Mouse (Mus musculus): ENCODE measurements around the gene Rhd.
"Not testable (repeated sequence)": the region's sequence is repeated elsewhere in the genome, so short reads cannot be mapped to it uniquely, and the experiment has no call there.

The Rhd gene

DNA sequence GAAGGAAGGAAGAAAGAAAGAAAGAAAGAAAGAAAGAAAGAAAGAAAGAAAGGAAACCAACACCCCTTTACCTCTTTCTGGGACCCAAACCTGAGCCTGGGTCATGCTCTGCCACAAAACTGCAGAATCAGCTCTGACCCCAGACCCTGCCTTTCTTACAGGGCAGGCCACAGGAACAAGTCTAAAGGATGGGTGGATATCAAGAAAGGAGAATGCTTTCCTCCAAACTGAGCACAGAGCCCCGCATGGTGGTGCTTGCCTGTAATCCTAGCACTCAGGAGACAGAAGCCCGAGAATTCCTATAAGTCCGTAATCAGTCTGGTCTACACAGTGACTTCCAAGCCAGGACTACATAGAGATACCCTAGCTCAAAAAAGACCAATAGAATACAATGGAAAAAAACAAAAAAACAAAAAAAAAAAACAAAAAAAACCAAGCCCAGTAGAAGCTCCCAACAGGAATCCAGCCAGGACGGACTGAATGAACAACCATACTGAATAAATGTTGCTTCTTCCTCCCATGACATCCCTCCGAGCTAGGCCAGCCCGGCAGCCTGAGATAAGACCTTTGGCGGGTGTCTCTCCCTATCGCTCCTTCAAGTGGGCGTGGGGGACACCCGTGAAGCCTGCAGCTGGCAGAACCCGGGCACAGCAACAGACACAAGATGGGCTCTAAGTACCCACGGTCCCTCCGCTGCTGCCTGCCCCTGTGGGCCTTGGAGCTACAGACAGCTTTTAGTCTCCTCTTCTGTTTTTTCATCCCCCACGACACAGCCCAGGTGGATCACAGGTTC, at the start of gene Rhd:
TSS of gene Rhd (plus strand) at position 600 of the 793 bp plus-strand sequence.
- no peak for DNase-seq

DNA sequence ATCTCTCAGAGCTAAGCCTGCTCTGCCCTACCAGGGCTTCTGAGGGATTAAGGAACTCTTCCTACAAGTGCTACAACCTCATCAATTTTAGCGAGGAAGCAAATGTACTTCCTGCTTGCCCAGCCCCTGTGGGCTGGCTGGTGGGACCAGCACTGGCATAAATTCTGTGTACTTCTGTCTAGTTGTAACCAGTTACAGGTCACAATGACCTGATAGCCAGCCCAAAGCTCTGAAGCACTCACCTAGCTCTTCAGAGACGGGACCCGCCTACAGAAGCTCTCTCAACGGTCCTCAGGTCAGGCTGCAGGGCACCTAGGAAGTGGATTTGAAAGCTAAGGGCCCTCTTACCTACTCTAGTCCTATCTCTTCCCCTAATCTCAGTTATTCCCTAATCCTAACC, 46.6 kb upstream of the Rhd start:
- no peak for DNase-seq

DNA sequence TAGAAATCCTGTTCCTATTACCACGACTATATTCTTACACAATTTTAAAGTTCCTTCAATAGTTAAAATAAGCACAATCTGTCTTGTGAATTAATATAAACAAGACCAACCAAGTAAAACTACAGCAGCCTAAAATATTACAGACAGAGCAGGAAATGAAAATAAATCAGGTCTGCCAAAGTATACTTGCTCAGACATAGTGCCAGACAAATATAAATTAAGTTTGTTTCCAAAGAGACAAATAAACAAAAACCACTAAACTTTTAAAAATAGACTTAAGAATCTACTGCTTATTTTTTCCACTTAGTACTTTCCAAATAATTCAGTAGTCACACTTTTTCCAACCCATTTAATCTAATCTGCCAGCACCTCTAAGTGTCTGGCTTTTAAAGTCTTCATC, 43.3 kb upstream of the Rhd start:
- DNase-seq = no peak

DNA sequence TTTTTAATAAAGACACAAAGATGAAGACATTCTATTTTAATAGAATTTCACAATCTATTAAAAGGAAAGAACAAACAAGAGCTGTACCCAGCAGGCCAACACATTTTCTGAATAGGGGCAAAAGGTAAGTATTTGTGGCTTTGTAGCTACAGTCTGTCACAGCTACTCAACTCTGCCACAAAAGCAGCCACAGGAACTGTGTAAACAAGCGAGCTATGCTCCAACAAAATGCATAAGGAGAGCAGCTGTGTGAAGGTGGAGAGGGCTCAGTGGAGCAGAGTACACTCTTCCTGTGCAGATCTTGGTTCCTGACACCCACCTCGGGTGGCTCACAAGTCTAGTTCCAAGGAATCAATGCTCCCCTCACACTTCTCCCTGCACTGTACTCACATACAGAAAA, 40.8 kb upstream of the Rhd start:
- no peak for DNase-seq

DNA sequence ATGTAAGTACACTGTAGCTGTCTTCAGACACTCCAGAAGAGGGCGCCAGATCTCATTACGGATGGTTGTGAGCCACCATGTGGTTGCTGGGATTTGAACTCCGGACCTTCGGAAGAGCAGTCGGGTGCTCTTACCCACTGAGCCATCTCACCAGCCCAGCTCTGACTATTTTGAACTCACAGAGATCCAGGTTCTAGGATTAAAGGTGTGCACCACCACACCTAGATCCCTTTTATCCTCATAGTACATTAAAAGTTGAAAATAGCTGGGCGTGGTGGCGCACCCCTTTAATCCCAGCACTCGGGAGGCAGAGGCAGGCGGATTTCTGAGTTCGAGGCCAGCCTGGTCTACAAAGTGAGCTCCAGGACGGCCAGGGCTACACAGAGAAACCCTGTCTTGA, 38.5 kb upstream of the Rhd start:
- DNase-seq = not testable (repeated sequence)

DNA sequence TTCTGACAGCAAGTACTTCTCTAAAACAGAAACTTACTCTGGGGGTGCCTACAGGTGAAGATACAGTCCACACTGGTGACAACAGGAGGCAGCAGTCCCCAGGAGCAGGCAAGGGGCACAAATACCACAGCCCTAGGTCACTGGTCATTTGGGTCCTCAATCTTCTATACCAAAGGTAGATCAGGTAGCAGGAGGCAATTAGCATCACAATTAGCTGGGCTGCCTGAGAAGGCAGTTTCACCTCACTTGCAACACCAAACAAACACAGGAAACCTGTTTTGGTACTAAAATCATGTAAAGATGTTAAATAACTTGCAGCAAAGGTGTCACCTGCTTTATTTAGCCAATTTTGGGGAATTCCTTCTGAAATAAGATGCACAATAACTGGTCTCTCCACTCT, 38.0 kb upstream of the Rhd start:
- no peak for DNase-seq

DNA sequence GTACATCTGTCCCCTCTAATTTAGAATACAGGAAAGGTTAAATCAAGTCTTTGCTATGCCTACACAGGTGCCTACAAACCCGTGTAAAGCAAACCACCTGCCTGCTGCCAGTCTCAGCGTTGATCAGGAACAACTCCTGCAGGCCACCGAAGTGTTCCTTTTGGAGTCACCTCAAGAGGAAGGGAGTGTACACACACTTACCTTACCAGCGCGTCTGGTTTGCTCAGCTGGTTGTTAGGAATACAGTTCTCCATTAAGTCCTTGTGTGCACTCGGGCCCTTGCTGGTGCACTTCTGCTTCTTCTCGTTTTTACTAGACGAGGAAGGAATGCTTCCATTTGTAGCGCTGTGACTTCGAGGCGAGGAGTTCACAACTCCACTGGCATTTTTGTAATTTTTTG, 36.5 kb upstream of the Rhd start:
- no peak for DNase-seq

DNA sequence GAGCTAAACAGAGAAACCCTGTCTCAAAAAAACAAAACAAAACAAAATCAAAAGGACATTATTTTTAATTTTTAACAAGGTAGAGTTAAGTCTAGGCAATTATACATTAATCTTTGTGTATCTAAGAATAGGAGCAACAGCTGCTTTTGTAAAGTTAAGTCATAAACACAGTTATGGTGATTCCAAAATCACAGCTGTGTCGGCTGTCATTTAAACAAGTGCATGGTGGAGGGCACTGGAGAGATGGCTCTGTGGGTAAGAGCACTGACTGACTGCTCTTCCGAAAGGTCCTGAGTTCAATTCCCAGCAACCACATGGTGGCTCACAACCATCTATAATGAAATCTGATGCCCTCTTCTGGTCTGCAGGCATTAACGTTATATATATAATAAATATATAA, 32.4 kb upstream of the Rhd start:
- DNase-seq = no peak

DNA sequence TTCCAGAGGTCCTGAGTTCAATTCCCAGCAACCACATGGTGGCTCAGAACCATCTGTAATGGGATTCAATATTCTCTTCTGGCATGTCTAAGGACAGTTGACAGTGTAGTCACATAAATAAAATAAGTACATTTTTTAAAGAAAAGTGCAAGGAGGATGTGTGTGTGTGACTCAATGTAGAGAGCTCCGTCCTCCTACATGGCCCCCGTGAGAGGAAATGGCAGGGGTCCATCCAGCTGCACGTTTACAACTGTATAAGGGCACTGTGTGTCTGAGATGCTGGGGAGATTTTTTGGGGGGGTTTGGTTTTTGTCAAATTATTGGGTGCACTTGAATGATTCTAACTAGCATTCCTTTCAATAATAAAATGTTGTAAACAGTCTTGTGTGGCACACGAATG, 28.9 kb upstream of the Rhd start:
- no peak for DNase-seq

DNA sequence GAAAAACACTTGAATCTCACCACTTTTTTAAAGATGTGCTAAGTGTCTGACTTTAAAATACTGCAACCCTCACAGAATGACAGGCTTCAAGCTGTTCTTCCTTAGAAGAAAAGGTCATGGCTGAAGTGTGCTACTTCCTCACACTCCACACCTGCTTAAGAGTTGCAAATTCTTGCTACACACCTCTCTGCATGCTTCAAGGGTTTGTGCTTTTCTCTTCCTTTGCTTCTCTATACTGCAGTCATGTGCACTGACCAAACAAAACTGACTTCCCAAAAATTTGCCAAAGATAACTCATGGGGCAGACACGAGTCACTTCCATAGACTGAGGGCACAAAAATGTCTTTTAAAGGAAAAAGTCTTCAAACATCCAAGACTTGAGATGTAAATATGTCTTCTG, 26.1 kb upstream of the Rhd start:
- no peak for DNase-seq

DNA sequence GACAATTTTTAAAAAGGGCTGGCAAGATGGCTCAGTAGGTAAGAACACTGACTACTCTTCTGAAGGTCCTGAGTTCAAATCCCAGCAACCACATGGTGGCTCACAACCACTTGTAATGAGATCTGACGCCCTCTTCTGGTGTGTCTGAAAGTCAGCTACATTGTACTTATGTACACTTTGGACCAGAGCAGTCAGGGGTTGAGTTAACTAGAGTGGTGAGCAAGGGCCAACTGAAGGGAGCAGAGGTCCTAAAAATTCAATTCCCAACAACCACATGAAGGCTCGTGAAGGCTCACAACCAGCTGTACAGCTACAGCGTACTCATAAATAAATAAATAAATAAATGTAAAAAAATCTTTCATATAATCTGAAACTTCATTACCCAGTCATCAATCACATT, 25.6 kb upstream of the Rhd start:
- DNase-seq = not testable (repeated sequence)

DNA sequence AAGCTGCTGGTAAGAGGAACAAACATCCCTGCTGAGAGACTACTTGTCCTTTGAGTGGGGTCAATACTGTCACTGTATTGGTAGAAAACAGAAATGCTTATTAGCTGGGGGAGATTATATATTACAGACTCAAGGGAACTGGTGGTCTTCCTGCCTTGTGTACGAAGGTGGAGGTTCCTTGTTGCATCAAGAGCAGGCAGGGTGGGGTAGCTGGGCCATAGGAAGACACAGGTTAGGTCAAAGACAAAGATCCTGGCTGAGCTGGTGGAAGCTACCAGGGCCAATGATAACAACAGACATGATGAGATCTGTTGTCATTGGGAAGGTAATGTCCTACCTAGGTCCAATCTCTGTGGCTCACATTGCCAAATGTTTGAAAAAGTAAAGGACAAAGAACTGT, 24.1 kb upstream of the Rhd start:
- no peak for DNase-seq

DNA sequence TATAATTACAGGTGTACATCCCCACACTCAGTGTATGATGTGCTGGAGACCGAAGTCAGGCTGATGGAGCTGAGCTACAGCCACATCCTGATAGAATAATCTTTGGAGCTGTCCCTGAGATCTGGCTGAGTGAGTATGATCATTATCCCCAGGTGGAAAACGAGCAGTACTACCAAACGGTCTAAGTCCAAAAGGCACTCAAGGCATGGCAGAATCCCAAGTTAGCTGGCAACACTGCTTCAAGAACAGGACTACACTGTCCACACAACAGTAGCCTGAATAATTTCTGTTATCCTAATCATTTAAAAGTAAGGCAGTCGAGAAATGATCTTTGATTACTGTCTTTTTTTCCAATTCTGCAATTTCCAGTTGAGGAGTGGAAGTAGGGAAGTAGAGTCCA, 20.8 kb upstream of the Rhd start:
- no peak for DNase-seq

DNA sequence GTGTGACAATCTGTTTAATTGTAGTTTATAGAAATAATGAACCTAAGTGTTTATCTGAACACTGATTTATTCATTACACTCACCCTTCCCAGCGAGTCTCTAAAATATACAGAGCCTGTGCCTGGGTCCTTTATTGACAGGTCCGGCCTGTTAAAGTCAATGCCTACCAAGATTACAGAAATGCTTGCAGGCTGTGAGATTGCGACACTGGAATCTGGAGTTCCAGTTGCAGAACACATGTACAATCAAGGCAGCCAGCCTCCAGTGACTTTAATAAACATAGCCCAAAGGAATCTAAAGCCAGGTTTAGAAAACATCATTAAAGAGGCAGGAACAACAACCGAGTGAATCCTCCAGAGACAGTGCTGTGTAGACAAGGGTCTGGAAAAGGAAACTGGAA, 16.7 kb upstream of the Rhd start:
- no peak for DNase-seq

DNA sequence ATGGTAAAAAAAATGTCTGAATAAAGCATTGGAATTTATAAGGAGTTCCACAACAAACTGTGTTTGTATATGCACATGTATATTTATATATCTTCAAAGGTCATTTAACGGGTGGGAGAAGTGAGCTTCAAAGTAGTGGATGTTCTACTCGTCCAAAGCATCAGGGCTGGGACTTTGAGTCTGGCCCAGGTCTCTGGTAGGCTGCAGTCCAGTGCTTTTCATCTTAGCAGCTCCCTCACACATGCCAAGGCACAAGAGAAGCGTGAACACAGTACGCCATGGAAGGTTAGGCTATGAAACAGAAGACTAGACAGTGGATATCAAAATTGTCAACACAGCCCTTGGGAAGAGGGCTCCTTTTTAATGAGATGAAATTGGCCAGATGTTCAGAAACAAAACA, 13.8 kb upstream of the Rhd start:
- DNase-seq = no peak

DNA sequence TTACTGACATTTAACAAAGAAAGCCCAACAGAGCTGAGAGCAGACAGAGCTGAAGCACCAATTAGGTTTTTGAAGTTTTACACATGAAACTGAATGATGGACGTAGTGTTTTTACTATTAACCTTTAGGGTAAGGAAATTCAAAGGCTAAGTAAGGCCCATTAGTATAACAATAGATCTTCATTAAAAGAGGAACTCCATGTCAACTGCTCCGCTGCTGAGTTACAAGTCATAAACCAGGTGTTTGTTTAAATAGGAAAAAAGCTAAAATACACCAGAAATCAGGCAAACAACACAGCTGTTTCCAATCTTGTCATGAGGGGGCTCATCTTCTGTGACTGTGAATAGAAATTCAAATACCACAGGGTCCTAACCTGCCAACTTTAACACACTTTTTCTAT, 13.1 kb upstream of the Rhd start:
- no peak for DNase-seq

DNA sequence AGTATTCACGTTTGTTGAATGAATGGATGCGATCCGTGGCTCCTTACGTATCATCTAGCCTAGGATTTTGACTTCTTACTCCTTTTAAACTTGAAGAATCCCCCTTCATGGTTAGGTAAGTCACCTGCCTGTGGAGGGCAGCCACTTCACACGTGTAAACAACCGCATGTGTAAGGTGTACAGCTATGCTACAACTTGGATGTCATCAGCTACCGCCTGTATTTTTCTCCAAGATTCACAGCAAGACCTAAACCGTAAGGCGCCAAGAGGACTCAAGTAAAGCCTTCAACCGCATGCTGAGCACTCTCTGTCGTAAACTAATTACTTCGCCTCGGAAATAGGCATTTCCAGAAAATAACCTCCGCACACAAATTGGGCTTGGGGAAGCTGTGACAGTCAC, 12.5 kb upstream of the Rhd start:
- peak in 1 of 2 experiments; percentile 23 for DNase-seq

DNA sequence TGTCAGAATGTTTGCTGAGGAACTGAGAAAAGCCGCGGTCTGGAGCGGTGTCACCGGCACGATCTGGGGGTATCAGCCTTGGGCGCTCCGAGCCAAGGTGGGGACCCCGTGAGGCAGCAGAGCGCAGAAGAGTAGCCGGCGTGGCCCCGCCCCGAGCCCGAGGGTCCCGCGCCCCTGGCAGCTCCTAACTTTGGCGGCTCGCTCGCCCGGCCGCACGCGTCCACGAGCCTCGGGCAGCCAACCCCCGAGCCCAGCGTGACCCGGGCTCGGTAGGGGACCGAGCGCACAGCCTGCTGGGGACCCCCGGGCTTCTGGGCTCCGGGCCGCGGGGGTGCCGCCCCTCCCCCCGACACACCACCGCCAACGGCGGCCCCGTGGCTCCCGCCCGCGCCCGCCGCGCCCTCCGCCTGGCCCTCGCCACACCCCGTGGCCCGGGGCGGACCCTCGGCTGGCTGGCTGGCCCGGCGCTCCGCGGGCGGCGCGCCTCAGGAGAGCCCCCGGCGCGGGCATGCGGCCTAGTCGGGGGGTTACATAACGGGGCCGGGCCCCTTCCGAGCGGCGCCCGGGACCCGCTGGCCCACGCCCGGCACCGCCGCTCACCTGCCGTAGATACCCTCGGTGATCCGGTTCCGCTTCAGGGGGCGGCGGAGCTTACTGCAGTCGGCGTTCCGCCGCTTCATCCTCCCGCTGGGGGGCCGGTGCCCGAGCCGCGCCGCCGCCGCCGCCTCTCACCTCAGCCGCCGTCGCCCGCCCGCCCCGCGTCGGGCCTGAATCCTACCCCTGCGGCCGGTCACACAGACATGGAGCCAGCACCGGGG, 11.7 kb upstream of the Rhd start:
- peak; percentile 42 to 64 for DNase-seq

DNA sequence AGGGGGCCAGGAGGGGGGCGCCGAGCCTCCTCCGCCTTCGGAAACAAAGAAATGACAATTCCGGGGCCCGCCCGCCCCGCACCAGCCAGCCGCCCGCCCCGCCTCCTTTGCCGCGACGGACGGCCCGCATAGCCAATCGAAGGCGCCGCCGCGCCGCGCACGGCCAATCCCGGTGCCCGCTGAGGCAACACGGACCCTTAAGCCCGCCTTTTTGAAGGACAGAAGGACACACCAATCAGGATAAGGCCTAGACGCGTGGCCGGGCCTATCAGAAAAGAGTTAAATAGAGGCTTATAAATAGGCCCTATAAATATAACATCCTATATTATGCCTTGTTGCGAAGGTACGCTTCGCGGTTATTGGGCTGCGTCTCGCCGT, 11.1 kb upstream of the Rhd start, which contains the start of gene Maco1:
TSS of gene Maco1 (minus strand) at position 87 of the 378 bp plus-strand sequence.
- DNase-seq = peak; percentile 98 to 99

DNA sequence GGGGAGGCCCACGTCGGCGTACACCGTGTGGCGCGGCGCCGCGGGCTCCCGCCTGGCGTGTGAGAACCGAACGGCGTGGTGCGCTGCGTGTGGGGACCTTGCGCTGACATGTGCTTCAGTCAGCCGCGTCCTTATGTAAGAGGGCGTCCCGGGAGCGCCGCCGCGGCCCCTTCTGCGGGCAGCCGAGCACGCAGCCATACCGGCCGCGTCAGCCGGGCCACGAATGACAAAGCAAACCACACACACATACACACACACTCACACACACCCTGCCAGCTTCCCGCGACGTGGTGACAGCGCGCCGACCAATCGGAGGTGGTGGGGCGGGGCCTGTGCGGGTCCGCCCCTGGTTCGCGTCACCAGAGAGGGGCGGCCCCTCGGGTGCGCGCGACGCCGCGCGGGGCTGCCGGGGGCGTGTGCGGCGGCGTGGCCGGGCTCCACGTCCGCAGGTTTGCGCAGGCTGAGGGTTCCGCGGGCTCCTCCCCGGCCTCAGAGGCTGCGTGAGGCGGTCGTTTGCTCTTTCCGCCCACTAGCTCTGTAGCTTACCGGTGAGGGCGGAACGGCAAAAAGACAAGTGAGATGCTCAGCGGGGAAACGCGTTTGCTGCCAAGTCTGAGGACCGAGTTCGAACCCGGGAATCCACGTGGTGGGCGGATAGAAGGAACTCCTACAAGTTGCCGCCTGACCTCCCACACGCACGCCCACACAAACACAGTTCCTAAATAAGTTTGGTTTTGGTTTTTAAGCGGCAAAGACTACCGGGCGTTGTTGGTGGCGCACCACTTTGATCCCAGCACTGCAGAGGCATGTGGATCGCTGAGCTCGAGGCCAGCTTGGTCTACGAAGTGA, 10.5 kb upstream of the Rhd start:
- DNase-seq = peak; percentile 94 to 96

DNA sequence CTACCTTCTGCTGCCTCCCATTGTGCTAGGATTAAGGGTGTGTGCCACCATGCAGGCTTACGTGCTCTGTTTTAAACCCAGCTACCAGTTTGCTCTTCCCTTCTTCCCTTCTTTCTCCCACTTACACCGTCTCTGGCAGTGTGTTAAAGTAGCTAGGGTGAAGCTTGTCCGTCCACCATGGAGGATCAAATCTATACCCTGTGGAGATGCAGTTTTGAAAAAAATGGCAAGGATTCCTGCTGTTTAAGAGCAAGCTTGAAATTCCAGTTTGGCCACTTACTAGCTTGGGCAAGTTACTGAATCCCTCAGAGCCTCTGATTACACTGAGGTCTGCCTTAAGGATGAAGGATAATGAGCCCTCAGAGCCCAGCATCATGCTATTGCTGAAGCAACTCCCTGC, 9.0 kb upstream of the Rhd start:
- no peak for DNase-seq

DNA sequence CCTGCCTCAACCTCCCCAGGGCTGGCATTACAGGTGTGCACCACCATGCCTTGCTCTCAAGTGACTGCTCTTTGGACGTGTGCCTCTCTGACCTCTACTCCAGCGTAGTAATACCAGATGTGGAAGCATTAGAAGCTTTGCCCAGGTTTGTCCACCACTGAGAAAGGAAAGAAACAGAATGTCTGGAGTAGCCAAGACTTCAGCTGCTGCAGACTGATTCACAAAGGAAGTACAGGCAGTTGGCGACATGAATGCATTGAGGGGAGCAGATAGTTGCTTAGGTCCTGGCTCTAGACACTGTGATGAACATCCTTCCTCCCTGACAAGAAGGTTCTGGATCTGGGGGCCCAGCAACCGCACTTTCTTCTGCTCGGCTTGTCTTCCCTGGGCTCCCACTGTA, 8.3 kb upstream of the Rhd start:
- no peak for DNase-seq

DNA sequence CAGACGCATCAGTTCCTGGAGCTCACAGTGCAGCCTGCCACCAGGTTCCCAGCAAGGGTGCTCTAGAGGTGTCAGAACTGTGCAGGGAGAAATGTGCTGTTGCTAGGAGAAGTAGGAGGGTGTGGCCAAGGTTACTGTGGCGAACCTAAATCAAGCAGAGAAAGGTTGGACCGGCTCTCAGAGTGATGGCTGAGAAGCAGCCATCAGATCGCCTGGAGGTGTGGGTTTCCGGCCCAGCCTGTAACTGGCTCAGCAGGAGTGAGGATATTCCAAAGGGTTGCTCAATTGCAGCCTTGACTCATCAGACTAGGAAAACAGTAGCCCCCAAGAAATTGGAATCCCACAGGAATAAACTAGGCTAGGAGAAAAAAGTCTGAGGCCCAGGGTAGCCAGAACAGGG, 7.8 kb upstream of the Rhd start:
- DNase-seq = peak; percentile 36 to 53

Data from kidney, postnatal 4 days (tissue).